Mouse (Mus musculus): Measurements from ENCODE around the gene Pitpnm2. TPM values are rescaled to one million over a fixed set of nuclear protein-coding genes. Genes with fewer than 3 reads are reported as not detected.
A peak's percentile ranks its signal among the peaks of the same experiment; 100 is the strongest.

The Pitpnm2 gene
- polyA plus RNA-seq, 1 experiment from 2014 or later = 4.6 TPM

GRCm38 (mm10) chr5:124082941-124083688, 166.4 kb downstream of the Pitpnm2 start:
- WGBS = 90% methylated on average over 17 of the region's 17 CpGs
- no peak overlapping the region for H3K9ac ChIP-seq
- H3K9me3 ChIP-seq = no peaks in the 10 kb centered on the region
- no peaks in the 10 kb centered on the region for H3K27me3 ChIP-seq
- no peak overlapping the region for H3K4me2 ChIP-seq
- no peak overlapping the region for H3K27ac ChIP-seq
- peaks cover 12% of the 10 kb centered on the region; the same call in 1 of the 2 replicates for H3K4me1 ChIP-seq
- no peak overlapping the region for H3K4me3 ChIP-seq
- no peaks in the 10 kb centered on the region for H3K36me3 ChIP-seq
- no peak for ATAC-seq (ENCODE audit: insufficient number of reproducible peaks, insufficient read depth, low FRiP score, low TSS enrichment, low read depth)

GRCm38 (mm10) chr5:124082447-124082846, 167.1 kb downstream of the Pitpnm2 start:
- no peaks in the 10 kb centered on the region for H3K36me3 ChIP-seq
- ATAC-seq (ENCODE audit: insufficient number of reproducible peaks, insufficient read depth, low FRiP score, low TSS enrichment, low read depth) = no peak
- no peak overlapping the region for H3K4me3 ChIP-seq
- H3K27ac ChIP-seq = no peak overlapping the region
- no peak overlapping the region for H3K9ac ChIP-seq
- H3K27me3 ChIP-seq = no peaks in the 10 kb centered on the region
- peaks cover 17% of the 10 kb centered on the region; the same call in 1 of the 2 replicates for H3K4me1 ChIP-seq
- no peaks in the 10 kb centered on the region for H3K9me3 ChIP-seq
- 77% methylated on average over 10 of the region's 10 CpGs for WGBS
- no peak overlapping the region for H3K4me2 ChIP-seq

- H3K27ac ChIP-seq = no peak overlapping the region
- 89% methylated on average over 17 of the region's 17 CpGs for WGBS
These were observed 169.7 kb downstream of the Pitpnm2 start for GRCm38 (mm10) chr5:124079880-124080279.

GRCm38 (mm10) chr5:124078794-124079416, 170.7 kb downstream of the Pitpnm2 start:
- H3K27me3 ChIP-seq = no peaks in the 10 kb centered on the region
- WGBS = 62% methylated on average over 9 of the region's 9 CpGs
- no peaks in the 10 kb centered on the region for H3K9me3 ChIP-seq
- no peak for ATAC-seq (ENCODE audit: insufficient number of reproducible peaks, insufficient read depth, low FRiP score, low TSS enrichment, low read depth)
- peaks cover 31% of the 10 kb centered on the region for H3K4me1 ChIP-seq
- H3K4me3 ChIP-seq = no peak overlapping the region
- 0 out of 2 replicates have a peak overlapping the region, but pooled peaks have one; percentile 9 for H3K4me2 ChIP-seq
- H3K36me3 ChIP-seq = no peaks in the 10 kb centered on the region
- no peak overlapping the region for H3K9ac ChIP-seq
- peak overlapping the region; percentile 39; the same call in 1 of the 2 replicates for H3K27ac ChIP-seq

More at GRCm38 (mm10) chr5:124079880-124080279, 169.7 kb downstream of the Pitpnm2 start:
- Histone ChIP-seq H3K9ac (no peak overlapping the region), H3K27me3 (no peaks in the 10 kb centered on the region), H3K36me3 (no peaks in the 10 kb centered on the region), H3K4me2 (no peak overlapping the region), H3K9me3 (no peaks in the 10 kb centered on the region), H3K4me3 (no peak overlapping the region), H3K4me1 (peaks cover 28% of the 10 kb centered on the region)
- no peak for ATAC-seq (ENCODE audit: insufficient number of reproducible peaks, insufficient read depth, low FRiP score, low TSS enrichment, low read depth)

- H3K9me3 ChIP-seq = no peaks in the 10 kb centered on the region
- WGBS = 65% methylated on average over 6 of the region's 6 CpGs
- peak overlapping the region; percentile 57 for H3K27ac ChIP-seq
- H3K9ac ChIP-seq = no peak overlapping the region
- H3K4me1 ChIP-seq = peaks cover 40% of the 10 kb centered on the region
- no peaks in the 10 kb centered on the region for H3K27me3 ChIP-seq
- no peak overlapping the region for H3K4me3 ChIP-seq
- H3K36me3 ChIP-seq = no peaks in the 10 kb centered on the region
- ATAC-seq (ENCODE audit: insufficient number of reproducible peaks, insufficient read depth, low FRiP score, low TSS enrichment, low read depth) = no peak
- H3K4me2 ChIP-seq = no peak overlapping the region
These were observed 171.6 kb downstream of the Pitpnm2 start for GRCm38 (mm10) chr5:124077856-124078460.

GRCm38 (mm10) chr5:124077241-124077640, 172.3 kb downstream of the Pitpnm2 start:
- 81% methylated on average over 13 of the region's 13 CpGs for WGBS
- H3K9me3 ChIP-seq = no peaks in the 10 kb centered on the region
- no peak overlapping the region for H3K4me2 ChIP-seq
- ATAC-seq (ENCODE audit: insufficient number of reproducible peaks, insufficient read depth, low FRiP score, low TSS enrichment, low read depth) = no peak
- H3K4me1 ChIP-seq = peaks cover 40% of the 10 kb centered on the region
- no peaks in the 10 kb centered on the region for H3K27me3 ChIP-seq
- H3K4me3 ChIP-seq = no peak overlapping the region
- H3K27ac ChIP-seq = no peak overlapping the region
- no peak overlapping the region for H3K9ac ChIP-seq
- H3K36me3 ChIP-seq = no peaks in the 10 kb centered on the region

- H3K9ac ChIP-seq = no peak overlapping the region
- no peaks in the 10 kb centered on the region for H3K9me3 ChIP-seq
- no peaks in the 10 kb centered on the region for H3K36me3 ChIP-seq
- ATAC-seq (ENCODE audit: insufficient number of reproducible peaks, insufficient read depth, low FRiP score, low TSS enrichment, low read depth) = no peak
- H3K27me3 ChIP-seq = no peaks in the 10 kb centered on the region
- H3K27ac ChIP-seq = no peak overlapping the region
- no peak overlapping the region for H3K4me3 ChIP-seq
- no peak overlapping the region for H3K4me2 ChIP-seq
- peaks cover 40% of the 10 kb centered on the region for H3K4me1 ChIP-seq
- 64% methylated on average over 9 of the region's 9 CpGs for WGBS
These were observed 173.0 kb downstream of the Pitpnm2 start for GRCm38 (mm10) chr5:124076559-124076958.

GRCm38 (mm10) chr5:124075716-124076115, 173.8 kb downstream of the Pitpnm2 start:
- no peak overlapping the region for H3K4me2 ChIP-seq
- no peak for ATAC-seq (ENCODE audit: insufficient number of reproducible peaks, insufficient read depth, low FRiP score, low TSS enrichment, low read depth)
- peaks cover 40% of the 10 kb centered on the region for H3K4me1 ChIP-seq
- no peak overlapping the region for H3K4me3 ChIP-seq
- no peak overlapping the region for H3K9ac ChIP-seq
- H3K27me3 ChIP-seq = no peaks in the 10 kb centered on the region
- H3K36me3 ChIP-seq = no peaks in the 10 kb centered on the region
- 57% methylated on average over 9 of the region's 9 CpGs for WGBS
- no peak overlapping the region for H3K27ac ChIP-seq
- H3K9me3 ChIP-seq = no peaks in the 10 kb centered on the region

GRCm38 (mm10) chr5:124074845-124075307, 174.7 kb downstream of the Pitpnm2 start:
- Histone ChIP-seq H3K4me3 (no peak overlapping the region), H3K36me3 (no peaks in the 10 kb centered on the region), H3K9me3 (no peaks in the 10 kb centered on the region), H3K27me3 (no peaks in the 10 kb centered on the region), H3K4me2 (no peak overlapping the region), H3K4me1 (peaks cover 40% of the 10 kb centered on the region), H3K27ac (no peak overlapping the region), H3K9ac (no peak overlapping the region)
- ATAC-seq (ENCODE audit: insufficient number of reproducible peaks, insufficient read depth, low FRiP score, low TSS enrichment, low read depth) = no peak
- 49% methylated on average over 10 of the region's 10 CpGs for WGBS

GRCm38 (mm10) chr5:124073682-124074081, 175.9 kb downstream of the Pitpnm2 start:
- Histone ChIP-seq H3K9me3 (no peaks in the 10 kb centered on the region), H3K27ac (peak overlapping the region; percentile 35; the same call in 1 of the 2 replicates), H3K9ac (peak overlapping the region; percentile 54; the same call in 1 of the 2 replicates), H3K4me2 (no peak overlapping the region), H3K4me3 (no peak overlapping the region), H3K27me3 (no peaks in the 10 kb centered on the region), H3K36me3 (no peaks in the 10 kb centered on the region), H3K4me1 (peaks cover 32% of the 10 kb centered on the region)
- 28% methylated on average over 9 of the region's 9 CpGs for WGBS
- no peak for ATAC-seq (ENCODE audit: insufficient number of reproducible peaks, insufficient read depth, low FRiP score, low TSS enrichment, low read depth)

- H3K9me3 ChIP-seq = no peaks in the 10 kb centered on the region
- no peaks in the 10 kb centered on the region for H3K36me3 ChIP-seq
- H3K4me3 ChIP-seq = no peak overlapping the region
- H3K4me1 ChIP-seq = peaks cover 9% of the 10 kb centered on the region
- H3K4me2 ChIP-seq = no peak overlapping the region
- H3K27me3 ChIP-seq = no peaks in the 10 kb centered on the region
- H3K27ac ChIP-seq = no peak overlapping the region
- H3K9ac ChIP-seq = no peak overlapping the region
- 82% methylated on average over 3 of the region's 3 CpGs for WGBS
- ATAC-seq (ENCODE audit: insufficient number of reproducible peaks, insufficient read depth, low FRiP score, low TSS enrichment, low read depth) = no peak
These were observed 179.9 kb downstream of the Pitpnm2 start for GRCm38 (mm10) chr5:124069657-124070056.
